Mouse (Mus musculus): ENCODE data around the gene Gins2. TPM values are rescaled to one million over a fixed set of nuclear protein-coding genes. Genes with fewer than 3 reads are reported as not detected.
A peak's percentile ranks its signal among the peaks of the same experiment; 100 is the strongest.

The Gins2 gene
- total and polyA plus RNA-seq, 2 experiments from 2014 or later = 5.3 to 9.6 TPM

- Histone ChIP-seq H3K27ac (ENCODE audit: low read depth, low read length) (peak overlapping the region; percentile 66; the same call in 1 of the 2 replicates), H3K4me2 (ENCODE audit: low read depth) (peak overlapping the region; percentile 40), H3K4me1 (ENCODE audit: insufficient read depth) (peaks cover 25% of the 10 kb centered on the region), H3K4me3 (ENCODE audit: low read depth, low read length) (no peak overlapping the region), H3K36me3 (ENCODE audit: insufficient read depth) (no peaks in the 10 kb centered on the region), H3K9me3 (ENCODE audit: low read length) (no peaks in the 10 kb centered on the region), H3K27me3 (ENCODE audit: insufficient read depth, low read length) (no peaks in the 10 kb centered on the region), H3K9ac (no peak overlapping the region)
- no peak for TF ChIP-seq CTCF (IDR thresholded peaks at IDR 0.05; ENCODE audit: low read depth)
- peak; percentile 70 for DNase-seq
- 5% methylated on average over 27 of the region's 29 CpGs for WGBS
- ATAC-seq = peak; percentile 59
These were observed 56.4 kb downstream of the Gins2 start for GRCm38 (mm10) chr8:120532517-120533215.

GRCm38 (mm10) chr8:120531775-120532516 is 57.2 kb downstream of the Gins2 start:
- no peaks in the 10 kb centered on the region for H3K9me3 ChIP-seq (ENCODE audit: low read length)
- ATAC-seq (no peak), DNase-seq (no peak)
- no peak overlapping the region for H3K4me3 ChIP-seq (ENCODE audit: low read depth, low read length)
- H3K27ac ChIP-seq (ENCODE audit: low read depth, low read length) = peak overlapping the region; percentile 66
- no peaks in the 10 kb centered on the region for H3K36me3 ChIP-seq (ENCODE audit: insufficient read depth)
- no peak for TF ChIP-seq CTCF (IDR thresholded peaks at IDR 0.05; ENCODE audit: low read depth)
- H3K4me2 ChIP-seq (ENCODE audit: low read depth) = 0 out of 2 replicates have a peak overlapping the region, but pooled peaks have one; percentile 40
- 42% methylated on average over 10 of the region's 10 CpGs for WGBS
- H3K27me3 ChIP-seq (ENCODE audit: insufficient read depth, low read length) = no peaks in the 10 kb centered on the region
- peaks cover 25% of the 10 kb centered on the region for H3K4me1 ChIP-seq (ENCODE audit: insufficient read depth)
- no peak overlapping the region for H3K9ac ChIP-seq

GRCm38 (mm10) chr8:120530954-120531656 is 58.0 kb downstream of the Gins2 start:
- Histone ChIP-seq H3K36me3 (ENCODE audit: insufficient read depth) (no peaks in the 10 kb centered on the region), H3K27me3 (ENCODE audit: insufficient read depth, low read length) (no peaks in the 10 kb centered on the region), H3K4me1 (ENCODE audit: insufficient read depth) (peaks cover 25% of the 10 kb centered on the region), H3K9ac (no peak overlapping the region), H3K4me3 (ENCODE audit: low read depth, low read length) (no peak overlapping the region), H3K4me2 (ENCODE audit: low read depth) (no peak overlapping the region), H3K9me3 (ENCODE audit: low read length) (no peaks in the 10 kb centered on the region), H3K27ac (ENCODE audit: low read depth, low read length) (peak overlapping the region; percentile 40; the same call in 1 of the 2 replicates)
- no peak for TF ChIP-seq CTCF (IDR thresholded peaks at IDR 0.05; ENCODE audit: low read depth)
- no peak for DNase-seq
- ATAC-seq = no peak
- 53% methylated on average over 16 of the region's 16 CpGs for WGBS

GRCm38 (mm10) chr8:120529226-120529625 is 59.9 kb downstream of the Gins2 start:
- Histone ChIP-seq H3K27ac (ENCODE audit: low read depth, low read length) (no peak overlapping the region), H3K9me3 (ENCODE audit: low read length) (no peaks in the 10 kb centered on the region), H3K27me3 (ENCODE audit: insufficient read depth, low read length) (no peaks in the 10 kb centered on the region), H3K9ac (no peak overlapping the region), H3K4me1 (ENCODE audit: insufficient read depth) (peaks cover 17% of the 10 kb centered on the region), H3K4me3 (ENCODE audit: low read depth, low read length) (no peak overlapping the region), H3K36me3 (ENCODE audit: insufficient read depth) (no peaks in the 10 kb centered on the region), H3K4me2 (ENCODE audit: low read depth) (no peak overlapping the region)
- 68% methylated on average over 7 of the region's 7 CpGs for WGBS
- no peak for TF ChIP-seq CTCF (IDR thresholded peaks at IDR 0.05; ENCODE audit: low read depth)
- ATAC-seq (no peak), DNase-seq (no peak)

Small RNA genes lying within 50 kb of the gene (microRNA-seq; reads per million reads assigned to microRNA genes)
- gene Mir7687 = 1.5 to 2.2 reads per million in 2 experiments

Other genes starting within 250 kb of the Gins2 start
- gene 1190005I06Rik, start 58.3 kb upstream of the Gins2 start, total RNA-seq (2014; rRNA removed) = 18.5 and 25.9 TPM in 2 replicates
- 21.7 and 22.7 TPM in 2 replicates for gene 1190005I06Rik, start 58.3 kb upstream of the Gins2 start, polyA plus RNA-seq (2015; fragmentation: Nextera tagmentation; extraction: Ambion mirVana)
- gene Gm27021, start 78.8 kb upstream of the Gins2 start, total RNA-seq (2014; rRNA removed) = 7.0 and 9.2 TPM in 2 replicates
- 12.4 and 14.8 TPM in 2 replicates for gene Gm27021, start 78.8 kb upstream of the Gins2 start, polyA plus RNA-seq (2015; fragmentation: Nextera tagmentation; extraction: Ambion mirVana)
- 436 and 703 TPM in 2 replicates for gene Cox4i1, start 78.9 kb upstream of the Gins2 start, total RNA-seq (2014; rRNA removed)
- 1,351 and 1,499 TPM in 2 replicates for gene Cox4i1, start 78.9 kb upstream of the Gins2 start, polyA plus RNA-seq (2015; fragmentation: Nextera tagmentation; extraction: Ambion mirVana)
- gene Emc8, start 79.3 kb upstream of the Gins2 start, total RNA-seq (2014; rRNA removed) = 29.1 and 43.7 TPM in 2 replicates
- 104 and 113 TPM in 2 replicates for gene Emc8, start 79.3 kb upstream of the Gins2 start, polyA plus RNA-seq (2015; fragmentation: Nextera tagmentation; extraction: Ambion mirVana)
- 2.8 and 3.3 TPM in 2 replicates for gene Irf8, start 147.1 kb upstream of the Gins2 start, total RNA-seq (2014; rRNA removed)
- gene Irf8, start 147.1 kb upstream of the Gins2 start, polyA plus RNA-seq (2015; fragmentation: Nextera tagmentation; extraction: Ambion mirVana) = 4.6 and 5.8 TPM in 2 replicates